Mouse (Mus musculus) MEL (cell line): Measurements from ENCODE around the gene Col4a3. TPM values are rescaled to one million over a fixed set of nuclear protein-coding genes. Genes with fewer than 3 reads are reported as not detected.

Experiments used
- DNase-seq: peaks from one replicate; pipeline ENCODE4 v3.0.0; 2011; ENCODE audit warnings: low read depth, low spot score
- H3K27ac ChIP-seq: 2 replicates; pipeline ENCODE4 v1.5.1; 2012; ENCODE audit warnings: low read depth, mild to moderate bottlenecking, control low read depth, low read length, moderate library complexity; ENCODE audit not compliant: control insufficient read depth
- H3K27me3 ChIP-seq, 2 experiments: fragments of 150-350 bp in 1 of 2; sonication (generic) in 1 of 2; 2 replicates each; pipeline ENCODE4 v1.6.1; 2012; ENCODE audit warnings: low read length in 2 of 2, mild to moderate bottlenecking in 2 of 2, improper control_type of control experiment in 1 of 2, moderate library complexity in 1 of 2; ENCODE audit not compliant: insufficient read depth in 2 of 2, control insufficient read depth in 1 of 2
- H3K36me3 ChIP-seq, 2 experiments: 2 replicates each; pipeline ENCODE4 v1.6.1; 2012 to 2014; ENCODE audit warnings: low read length in 2 of 2, improper control_type of control experiment in 1 of 2, inconsistent platforms in 1 of 2, mild to moderate bottlenecking in 1 of 2; ENCODE audit not compliant: insufficient read depth in 2 of 2, control insufficient read depth in 1 of 2
- H3K4me1 ChIP-seq, 2 experiments: fragments of 150-350 bp in 1 of 2; sonication (generic) in 1 of 2; 2 replicates each; pipeline ENCODE4 v1.6.1; 2012; ENCODE audit warnings: low read length in 2 of 2, improper control_type of control experiment in 1 of 2, mild to moderate bottlenecking in 1 of 2; ENCODE audit not compliant: insufficient read depth in 2 of 2, control insufficient read depth in 1 of 2
- H3K4me3 ChIP-seq, 2 experiments: fragments of 150-350 bp in 1 of 2; sonication (generic) in 1 of 2; 2 replicates each; pipeline ENCODE4 v1.5.1; 2012; ENCODE audit warnings: low read depth in 2 of 2, low read length in 2 of 2, mild to moderate bottlenecking in 2 of 2, moderate library complexity in 2 of 2, control low read depth in 1 of 2, improper control_type of control experiment in 1 of 2; ENCODE audit not compliant: control insufficient read depth in 1 of 2, insufficient read depth in 1 of 2
- H3K79me2 ChIP-seq: 2 replicates; pipeline ENCODE4 v1.6.1; 2012; ENCODE audit warnings: mild to moderate bottlenecking, low read length, moderate library complexity; ENCODE audit not compliant: control insufficient read depth, poor library complexity, insufficient read depth
- H3K9ac ChIP-seq: 2 replicates; pipeline ENCODE4 v1.6.1; 2012; ENCODE audit warnings: low read depth, mild to moderate bottlenecking, control low read depth, low read length, moderate library complexity; ENCODE audit not compliant: control insufficient read depth, poor library complexity, severe bottlenecking
- H3K9me3 ChIP-seq: fragments of 150-350 bp; sonication (generic); replicated peaks from 2 replicates; pipeline ENCODE4 v1.6.1; 2012; ENCODE audit warnings: mild to moderate bottlenecking, low read length, improper control_type of control experiment, moderate library complexity; ENCODE audit not compliant: insufficient read depth
- CHD1 ChIP-seq: IDR thresholded peaks from 2 replicates; pipeline ENCODE4 v1.6.1; 2012; ENCODE audit warnings: low read depth, mild to moderate bottlenecking, inconsistent platforms, low read length, improper control_type of control experiment
- GATA1 ChIP-seq: IDR thresholded peaks from 2 replicates; pipeline ENCODE4 v1.6.1; 2011; ENCODE audit warnings: low read depth, low read length, improper control_type of control experiment
- HCFC1 ChIP-seq: IDR thresholded peaks from 2 replicates; pipeline ENCODE4 v1.6.1; 2012; ENCODE audit warnings: low read depth, mild to moderate bottlenecking, inconsistent platforms, low read length, improper control_type of control experiment, moderate library complexity
- MAX ChIP-seq: IDR thresholded peaks from 2 replicates; pipeline ENCODE4 v1.6.1; 2011; ENCODE audit warnings: low read length, improper control_type of control experiment
- POLR2AphosphoS5 ChIP-seq: IDR thresholded peaks from 2 replicates; pipeline ENCODE4 v1.6.1; 2012; ENCODE audit warnings: low read depth, borderline replicate concordance, mild to moderate bottlenecking, inconsistent platforms, low read length, moderate library complexity, mixed read lengths
- RAD21 ChIP-seq: IDR thresholded peaks from 2 replicates; pipeline ENCODE4 v1.6.1; 2011; ENCODE audit warnings: mild to moderate bottlenecking, low read depth, low read length, improper control_type of control experiment
- SMC3 ChIP-seq: IDR thresholded peaks from 2 replicates; pipeline ENCODE4 v1.6.1; 2011; ENCODE audit warnings: low read depth, low read length, improper control_type of control experiment
- USF1 ChIP-seq: IDR thresholded peaks from 2 replicates; pipeline ENCODE4 v1.6.1; 2014; ENCODE audit warnings: low read depth, mild to moderate bottlenecking, inconsistent platforms, low read length, improper control_type of control experiment, moderate library complexity
- ZC3H11A ChIP-seq: IDR thresholded peaks from 2 replicates; pipeline ENCODE4 v1.6.1; 2012; ENCODE audit warnings: low read depth, mild to moderate bottlenecking, inconsistent platforms, low read length, improper control_type of control experiment
- ZKSCAN1 ChIP-seq: IDR thresholded peaks from 2 replicates; pipeline ENCODE4 v1.6.1; 2012; ENCODE audit warnings: low read depth, mild to moderate bottlenecking, inconsistent platforms, low read length, improper control_type of control experiment, moderate library complexity
- polyA plus RNA-seq, 2 experiments: library from polyadenylated mRNA; stranded (reverse) in 1 of 2; unstranded in 1 of 2; fragments of >175 nt in 1 of 2; fragments of >200 nt in 1 of 2; gene quantifications; 2 replicates each; pipeline versions ENCODE4 v1.2.1 to v1.2.4; 2012; ENCODE audit warnings: low replicate concordance in 2 of 2, low read depth in 1 of 2; ENCODE audit not compliant: insufficient read length in 2 of 2, insufficient read depth in 1 of 2, missing spikeins in 1 of 2
- total RNA-seq: library from RNA; depleted of rRNA; stranded (reverse); fragments of 300-350 nt; gene quantifications from 2 replicates; pipeline ENCODE4 v1.2.3, GENCODE M21; 2012

Gene Col4a3
- total and polyA plus RNA-seq, 3 experiments = 0.19 to 0.47 TPM; not detected in 1

DNA sequence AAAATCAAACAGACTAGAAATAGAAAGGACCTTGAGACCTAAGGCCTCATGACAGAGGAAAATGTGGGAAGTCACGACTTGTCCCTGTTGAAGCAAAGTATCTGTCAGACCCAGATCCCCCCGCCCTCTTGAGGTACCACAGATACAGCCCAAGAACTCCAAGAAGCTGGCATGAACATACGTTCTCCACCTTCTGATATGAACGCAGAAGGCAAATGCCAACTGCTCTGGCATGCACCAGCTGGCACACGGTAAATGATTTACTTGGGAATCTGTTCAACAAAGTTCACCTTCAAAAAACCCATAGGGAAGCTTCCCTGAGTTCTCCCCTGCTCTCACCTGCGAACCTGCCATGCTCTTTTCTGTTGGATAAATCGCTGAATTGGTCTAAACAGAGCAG is 19.1 kb downstream of the Col4a3 start:
- Histone ChIP-seq H3K27me3 (peaks cover 7 to 14% of the 10 kb centered on the region in 2 experiments), H3K4me1 (no peaks in the 10 kb centered on the region), H3K27ac (no peak overlapping the region), H3K9me3 (no peaks in the 10 kb centered on the region), H3K9ac (no peak overlapping the region), H3K4me3 (no peak overlapping the region), H3K79me2 (no peaks in the 10 kb centered on the region), H3K36me3 (no peaks in the 10 kb centered on the region)
- no peak for TF ChIP-seq SMC3
- no peak for DNase-seq

DNA sequence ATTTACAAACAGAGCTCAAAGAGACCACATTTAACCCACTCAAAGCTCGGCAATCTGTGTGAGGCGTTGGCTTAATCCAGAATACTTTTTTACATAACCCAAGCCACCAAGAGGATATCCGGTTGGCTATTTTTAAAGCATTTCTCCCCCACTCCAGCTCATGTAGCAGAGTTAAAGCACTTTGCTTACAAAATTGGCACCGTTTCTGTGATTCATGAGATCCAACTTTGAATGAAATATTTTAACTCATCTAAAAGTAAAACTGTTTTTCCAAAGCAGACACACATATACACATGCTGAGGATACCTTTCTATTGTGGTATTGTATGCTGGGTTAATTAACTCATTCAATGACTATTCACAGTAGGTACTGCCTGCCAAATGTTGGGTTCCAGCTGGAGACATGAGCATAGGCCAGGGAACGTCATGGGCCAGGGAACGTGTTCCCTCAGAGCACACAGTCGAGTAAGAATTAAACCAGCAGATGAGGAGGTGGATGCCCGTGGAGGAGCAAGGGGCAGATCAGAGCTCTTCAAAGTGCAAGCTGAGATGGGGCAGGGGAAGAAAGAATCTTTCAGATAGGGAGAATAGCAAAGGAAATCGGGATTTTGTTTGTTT is 22.0 kb downstream of the Col4a3 start:
- Histone ChIP-seq H3K9me3 (no peaks in the 10 kb centered on the region), H3K79me2 (no peaks in the 10 kb centered on the region), H3K4me1 (no peaks in the 10 kb centered on the region), H3K9ac (no peak overlapping the region), H3K27me3 (peaks cover 8 to 14% of the 10 kb centered on the region in 2 experiments), H3K36me3 (no peaks in the 10 kb centered on the region), H3K27ac (no peak overlapping the region), H3K4me3 (no peak overlapping the region)
- DNase-seq = no peak
- TF ChIP-seq POLR2AphosphoS5 = no peak
- TF ChIP-seq, all 39 proteins: peak for 0

DNA sequence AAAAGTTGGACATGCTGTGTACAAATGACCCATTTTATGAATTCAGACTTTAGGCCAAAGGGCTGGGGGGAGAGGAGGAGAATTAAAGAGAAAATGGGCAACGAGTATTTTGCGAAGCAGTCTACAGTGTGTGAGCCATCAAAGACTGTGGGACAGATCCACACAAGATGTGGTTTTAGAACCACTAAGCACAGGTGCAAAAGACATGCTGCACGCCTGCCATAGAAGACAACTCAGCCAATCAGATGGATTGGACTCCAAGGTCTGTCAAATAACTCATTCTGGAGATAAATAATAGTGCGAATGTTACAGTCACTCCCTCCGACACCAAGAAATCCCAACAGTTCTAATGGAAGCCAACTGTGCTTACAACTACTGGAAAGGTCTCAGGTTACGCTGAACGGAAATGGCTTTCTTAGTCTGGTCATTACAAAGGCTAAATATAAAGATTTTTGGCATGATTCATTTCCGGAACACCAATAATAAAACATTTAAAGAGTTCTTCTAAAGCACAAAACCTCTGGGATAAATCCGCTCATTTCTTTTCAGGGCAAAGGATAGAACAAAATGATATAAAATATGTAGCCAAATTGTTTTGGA is 25.4 kb downstream of the Col4a3 start:
- Histone ChIP-seq H3K79me2 (no peaks in the 10 kb centered on the region), H3K9ac (no peak overlapping the region)
- DNase-seq = no peak
- TF ChIP-seq HCFC1 = no peak
- TF ChIP-seq RAD21 = no peak
- no peak for TF ChIP-seq MAX
- TF ChIP-seq GATA1 = no peak
- no peak for TF ChIP-seq USF1
- TF ChIP-seq CHD1 = no peak
- TF ChIP-seq ZKSCAN1 = no peak
- no peak for TF ChIP-seq ZC3H11A
- no peak for TF ChIP-seq POLR2AphosphoS5
- TF ChIP-seq, all 39 proteins: peak for 0
- no peaks in the 10 kb centered on the region for H3K36me3 ChIP-seq
- no peak overlapping the region for H3K27ac ChIP-seq
- no peak overlapping the region for H3K4me3 ChIP-seq
- H3K27me3 ChIP-seq = peaks cover 9 to 23% of the 10 kb centered on the region in 2 experiments
- no peaks in the 10 kb centered on the region for H3K4me1 ChIP-seq
- H3K9me3 ChIP-seq = no peaks in the 10 kb centered on the region
